Mouse (Mus musculus): ENCODE data around the gene Troap.

- no peak for TF ChIP-seq GATA1 (IDR thresholded peaks at IDR 0.05; ENCODE audit: borderline replicate concordance, low read length)
- no peak for TF ChIP-seq FLI1 (IDR thresholded peaks at IDR 0.05; ENCODE audit: low read length)
Measured at GRCm38 (mm10) chr15:99105238-99105637, 30.9 kb downstream of the Troap start.

Measured in megakaryocyte, embryonic 14.5 days (primary cell).